19 mouse cellular contexts compared by ENCODE assay signal in the genomic region with DNA sequence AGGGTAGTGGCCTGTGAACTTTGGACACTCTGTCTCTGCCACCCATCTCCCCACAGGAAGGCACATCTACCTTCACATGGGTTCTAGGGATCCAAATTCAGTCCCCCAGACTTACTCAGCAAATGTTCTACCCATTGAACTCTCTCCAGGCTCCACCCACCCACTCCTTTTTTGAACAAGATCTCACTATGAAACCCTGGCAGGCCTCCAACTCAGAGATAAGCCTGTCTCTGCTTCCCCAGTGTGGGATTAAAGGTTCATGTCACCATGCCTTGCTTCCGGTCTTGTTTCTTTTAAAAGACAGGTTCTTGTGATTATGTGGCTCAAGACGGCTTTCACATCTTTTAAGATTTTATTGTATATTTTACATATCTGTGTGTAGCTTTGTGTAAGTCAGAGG. TPM values are rescaled to one million over a fixed set of nuclear protein-coding genes. Genes with fewer than 3 reads are reported as not detected.
A peak's percentile ranks its signal among the peaks of the same experiment; 100 is the strongest.
DNase-seq lines count a peak whose midpoint lies in the region; ATAC-seq and TF ChIP-seq lines count a peak whose summit lies in the region.
"Had no signal": no experiment of that assay in that cellular context is flagged by ENCODE, and none has a peak within 500 bp of the region (broad histone marks: within the 10 kb centered on the region; RNA-seq: fewer than 3 reads in every experiment).

No protein-coding gene starts in this region.

- no peak for ATAC-seq in kidney, embryonic 15.5 days (replicated peaks; ENCODE audit: low FRiP score)
- ATAC-seq in frontal cortex, adult (ENCODE audit: low TSS enrichment): no peak
- ATAC-seq: forebrain, embryonic 16.5 days; hindbrain, embryonic 16.5 days; midbrain, embryonic 13.5 days had no signal

- 96% methylated on average over 2 of the region's 2 CpGs for WGBS in kidney, adult 2 months
- 90% methylated on average over 2 of the region's 2 CpGs for WGBS in kidney, embryonic 15.5 days
- WGBS in liver, adult 2 months: 58% methylated on average over 2 of the region's 2 CpGs

- peak; percentile 11 for DNase-seq in kidney, adult 2 months
- peak; percentile 66 for DNase-seq in c-Kit-negative CD71-positive TER-119-positive erythroid progenitor cells, embryonic 14.5 days (ENCODE audit: low read depth, low spot score)
- DNase-seq in liver, adult 2 months (ENCODE audit: extremely low read depth, low read depth, low spot score): peak; percentile 79
- DNase-seq in spleen, postnatal 10 days (ENCODE audit: low spot score in 2 of 2): peak; percentile 53 to 71
- no peak for DNase-seq in adrenal gland, postnatal 4 days (ENCODE audit: low spot score in 2 of 2)
- DNase-seq in adipocyte (ENCODE audit: low spot score): no peak
- DNase-seq: adrenal gland, adult 2 months; gastrocnemius, postnatal 25 days had no signal

- TF ChIP-seq CTCF in kidney, adult 2 months (conservative IDR thresholded peaks at IDR 0.05; ENCODE audit: insufficient read depth, insufficient read length, low read depth, low read length): no peak
- TF ChIP-seq CTCF in liver, adult 2 months (IDR thresholded peaks at IDR 0.05; ENCODE audit: low read depth, low read length): no peak

- no peak overlapping the region for H3K4me3 ChIP-seq in kidney, adult 2 months (ENCODE audit: insufficient read depth, low read depth, low read length)
- no peak overlapping the region for H3K4me3 ChIP-seq in kidney, embryonic 15.5 days (replicated peaks)
- H3K4me3 ChIP-seq in liver, adult 2 months (ENCODE audit: insufficient read depth, low read depth, low read length): no peak overlapping the region

- H3K36me3 ChIP-seq in kidney, adult 2 months (ENCODE audit: control insufficient read depth, insufficient read depth, low read length): no peaks in the 10 kb centered on the region; the same call in 1 of the 2 replicates
- peaks cover 50% of the 10 kb centered on the region for H3K36me3 ChIP-seq in kidney, embryonic 15.5 days
- H3K36me3 ChIP-seq in liver, adult 2 months (ENCODE audit: control insufficient read depth, insufficient read depth, low read length): peaks cover 23% of the 10 kb centered on the region; the same call in 1 of the 2 replicates

- H3K27me3 ChIP-seq in kidney, adult 2 months (replicated peaks; ENCODE audit: control insufficient read depth, insufficient read depth, low read length): no peaks in the 10 kb centered on the region
- H3K27me3 ChIP-seq in kidney, embryonic 15.5 days: no peaks in the 10 kb centered on the region
- no peaks in the 10 kb centered on the region for H3K27me3 ChIP-seq in liver, adult 2 months (ENCODE audit: control insufficient read depth, insufficient read depth, low read length)
- H3K27me3 ChIP-seq: embryonic facial prominence, embryonic 15.5 days; midbrain, embryonic 13.5 days had no signal

- peaks cover 6% of the 10 kb centered on the region; the same call in 1 of the 2 replicates for H3K4me1 ChIP-seq in kidney, adult 2 months (ENCODE audit: control insufficient read depth, insufficient read depth, low read length)
- H3K4me1 ChIP-seq in kidney, embryonic 15.5 days: peaks cover 27% of the 10 kb centered on the region
- peaks cover 11% of the 10 kb centered on the region for H3K4me1 ChIP-seq in liver, adult 2 months (ENCODE audit: control insufficient read depth, insufficient read depth, low read length)

- no peaks in the 10 kb centered on the region for H3K9me3 ChIP-seq in kidney, embryonic 15.5 days (replicated peaks)
- H3K9me3 ChIP-seq: embryonic facial prominence, embryonic 15.5 days; midbrain, embryonic 13.5 days had no signal

- TF ChIP-seq POLR2A in kidney, adult 2 months (IDR thresholded peaks at IDR 0.05; ENCODE audit: low read depth, low read length): no peak
- no peak for TF ChIP-seq POLR2A in liver, adult 2 months (IDR thresholded peaks at IDR 0.05; ENCODE audit: extremely low read depth, insufficient read depth, low read length)

- no peak overlapping the region for H3K27ac ChIP-seq in kidney, adult 2 months (ENCODE audit: insufficient read depth, low read depth, low read length)
- H3K27ac ChIP-seq in kidney, embryonic 15.5 days: no peak overlapping the region
- H3K27ac ChIP-seq in liver, adult 2 months (replicated peaks; ENCODE audit: insufficient read depth, low read depth, low read length): no peak overlapping the region
- H3K27ac ChIP-seq: embryonic facial prominence, embryonic 15.5 days; midbrain, embryonic 13.5 days had no signal

- no peak overlapping the region for H3K9ac ChIP-seq in kidney, embryonic 15.5 days
- H3K9ac ChIP-seq in liver, adult 2 months (ENCODE audit: low read depth, low read length): no peak overlapping the region
- H3K9ac ChIP-seq: embryonic facial prominence, embryonic 15.5 days had no signal

- peaks cover 4% of the 10 kb centered on the region; the same call in 1 of the 2 replicates for H3K79me2 ChIP-seq in liver, adult 2 months (ENCODE audit: control insufficient read depth, insufficient read depth, low read length)

- H3K4me2 ChIP-seq in kidney, embryonic 15.5 days: no peak overlapping the region
- H3K4me2 ChIP-seq: embryonic facial prominence, embryonic 15.5 days had no signal

RNA-seq across cellular contexts. Expression of a gene that starts 2.8 kb away (rescaled TPM):
- 3.3 and 3.4 TPM in 2 replicates for polyA plus RNA-seq in kidney, adult 2 months (2012; rRNA removed)
- polyA plus RNA-seq in kidney, embryonic 15.5 days (2015; fragmentation: Nextera tagmentation; extraction: Ambion mirVana): 21.6 TPM in 2 replicates
- total RNA-seq in liver, adult 2 months (2014; rRNA removed): 7.4 and 7.8 TPM in 2 replicates
- polyA plus RNA-seq in liver, adult 2 months (2012; rRNA removed): 2.6 and 2.7 TPM in 2 replicates
- 10 to 100 TPM; 23.2 to 24.5 TPM for total RNA-seq in adrenal gland, postnatal 4 days (2021)

RNA-seq across cellular contexts. Expression of a gene that starts 30.0 kb away (rescaled TPM):
- 4.2 and 7.4 TPM in 2 replicates for polyA plus RNA-seq in kidney, adult 2 months (2012; rRNA removed)
- 3.7 and 4.4 TPM in 2 replicates for polyA plus RNA-seq in kidney, embryonic 15.5 days (2015; fragmentation: Nextera tagmentation; extraction: Ambion mirVana)
- 0.09 TPM in 1 of 2 replicates, not detected in the other for total RNA-seq in liver, adult 2 months (2014; rRNA removed)
- polyA plus RNA-seq in liver, adult 2 months (2012; rRNA removed): not detected in 2 replicates
- 1 to 10 TPM in 1 of 2 experiments, under 1 TPM in 1; 0.56 to 2.1 TPM for total RNA-seq in adrenal gland, postnatal 4 days (2021)
- total RNA-seq: adrenal gland, adult 2 months had no signal

RNA-seq across cellular contexts. Expression of a gene that starts 31.0 kb away (rescaled TPM):
- polyA plus RNA-seq in kidney, adult 2 months (2012; rRNA removed): 11.5 and 11.8 TPM in 2 replicates
- 10.6 and 12.1 TPM in 2 replicates for polyA plus RNA-seq in kidney, embryonic 15.5 days (2015; fragmentation: Nextera tagmentation; extraction: Ambion mirVana)
- 0.13 and 0.28 TPM in 2 replicates for total RNA-seq in liver, adult 2 months (2014; rRNA removed)
- polyA plus RNA-seq in liver, adult 2 months (2012; rRNA removed): 0.27 and 0.29 TPM in 2 replicates
- 10 to 100 TPM in 1 of 2 experiments, 1 to 10 TPM in 1; 9.4 to 10.8 TPM for total RNA-seq in adrenal gland, postnatal 4 days (2021)

RNA-seq across cellular contexts. Expression of a gene that starts 38.2 kb away (rescaled TPM):
- 0.27 TPM in 1 of 2 replicates, not detected in the other for polyA plus RNA-seq in kidney, adult 2 months (2012; rRNA removed)
- polyA plus RNA-seq in kidney, embryonic 15.5 days (2015; fragmentation: Nextera tagmentation; extraction: Ambion mirVana): not detected in 2 replicates
- not detected in 2 replicates for total RNA-seq in liver, adult 2 months (2014; rRNA removed)
- not detected in 2 replicates for polyA plus RNA-seq in liver, adult 2 months (2012; rRNA removed)
- total RNA-seq in adrenal gland, postnatal 4 days (2021): not detected
- total RNA-seq: adrenal gland, adult 2 months; gastrocnemius, postnatal 25 days; left cerebral cortex, postnatal 36 days had no signal
- polyA plus RNA-seq: adrenal gland, adult 2 months; cortical plate, adult 2 months; embryonic facial prominence, embryonic 15.5 days; forebrain, embryonic 16.5 days; heart, postnatal 0 days; kidney, embryonic 16.5 days; lung, embryonic 16.5 days; midbrain, embryonic 13.5 days had no signal

RNA-seq across cellular contexts. Expression of a gene that starts 39.5 kb away (rescaled TPM):
- 6.0 and 6.4 TPM in 2 replicates for polyA plus RNA-seq in kidney, adult 2 months (2012; rRNA removed)
- 15.6 and 15.8 TPM in 2 replicates for polyA plus RNA-seq in kidney, embryonic 15.5 days (2015; fragmentation: Nextera tagmentation; extraction: Ambion mirVana)
- total RNA-seq in liver, adult 2 months (2014; rRNA removed): 2.9 and 3.2 TPM in 2 replicates
- polyA plus RNA-seq in liver, adult 2 months (2012; rRNA removed): 4.6 and 6.8 TPM in 2 replicates
- 10 to 100 TPM; 11.3 to 12.5 TPM for total RNA-seq in adrenal gland, postnatal 4 days (2021)

Comparison
In these comparisons a context has a peak if more than half of its experiments do, and no peak if none do; other contexts are left out.
1. DNase-seq: peak in kidney, adult 2 months (single experiment), c-Kit-negative CD71-positive TER-119-positive erythroid progenitor cells, embryonic 14.5 days (single experiment), liver, adult 2 months (single experiment) and spleen, postnatal 10 days (2 of 2); none in adrenal gland, postnatal 4 days (0 of 2) and adipocyte (single experiment).